In the genomic region with DNA sequence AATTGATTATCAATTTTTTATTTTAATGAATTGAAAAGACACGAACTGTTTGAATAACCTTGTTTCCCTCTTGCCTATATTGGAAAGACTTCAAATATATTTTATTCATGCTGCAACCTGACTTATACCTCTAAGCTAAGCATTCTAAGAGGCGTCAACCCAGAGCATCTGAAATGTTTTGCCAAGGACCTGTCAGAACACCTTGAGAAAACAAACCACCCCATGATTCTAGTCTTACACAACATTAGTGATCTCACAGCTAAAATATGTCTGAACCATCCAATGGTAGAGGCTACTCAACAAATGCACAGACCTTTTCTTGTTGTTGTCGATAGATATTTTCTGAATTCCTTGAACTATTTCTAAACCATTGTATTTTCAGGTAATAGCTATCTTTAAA, we compare ENCODE assay signal across 24 mouse cellular contexts. TPM values are rescaled to one million over a fixed set of nuclear protein-coding genes. Genes with fewer than 3 reads are reported as not detected.
A peak's percentile ranks its signal among the peaks of the same experiment; 100 is the strongest.
DNase-seq lines count a peak whose midpoint lies in the region; ATAC-seq and TF ChIP-seq lines count a peak whose summit lies in the region.
"Had no signal": no experiment of that assay in that cellular context is flagged by ENCODE, and none has a peak within 500 bp of the region (broad histone marks: within the 10 kb centered on the region; RNA-seq: fewer than 3 reads in every experiment).

No protein-coding gene starts in this region.

- no peak for TF ChIP-seq POLR2A in kidney, adult 2 months (IDR thresholded peaks at IDR 0.05; ENCODE audit: low read depth, low read length)
- TF ChIP-seq POLR2A in lung, adult 2 months (IDR thresholded peaks at IDR 0.05; ENCODE audit: borderline replicate concordance, extremely low read depth, low read depth, low read length): no peak

- no peak overlapping the region for H3K4me3 ChIP-seq in embryonic facial prominence, embryonic 14.5 days (ENCODE audit: low read depth, low read length)
- H3K4me3 ChIP-seq in embryonic facial prominence, embryonic 10.5 days: no peak overlapping the region
- H3K4me3 ChIP-seq in kidney, postnatal 0 days (replicated peaks; ENCODE audit: low read depth, low read length): no peak overlapping the region
- no peak overlapping the region for H3K4me3 ChIP-seq in kidney, adult 2 months (ENCODE audit: insufficient read depth, low read depth, low read length)
- no peak overlapping the region for H3K4me3 ChIP-seq in lung, adult 2 months (replicated peaks; ENCODE audit: extremely low read depth, low read depth, low read length)
- no peak overlapping the region for H3K4me3 ChIP-seq in stomach, postnatal 0 days (ENCODE audit: low read depth, low read length)
- H3K4me3 ChIP-seq: forebrain, embryonic 12.5 days; heart, embryonic 10.5 days had no signal

- no peaks in the 10 kb centered on the region for H3K9me3 ChIP-seq in embryonic facial prominence, embryonic 14.5 days (ENCODE audit: control insufficient read depth, low read length)
- no peaks in the 10 kb centered on the region for H3K9me3 ChIP-seq in embryonic facial prominence, embryonic 10.5 days
- H3K9me3 ChIP-seq in kidney, postnatal 0 days (replicated peaks; ENCODE audit: low read length): no peaks in the 10 kb centered on the region
- no peaks in the 10 kb centered on the region for H3K9me3 ChIP-seq in stomach, postnatal 0 days (ENCODE audit: control insufficient read depth, low read length)
- H3K9me3 ChIP-seq: forebrain, embryonic 12.5 days; G1E; heart, embryonic 10.5 days had no signal

- no peak overlapping the region for H3K27ac ChIP-seq in embryonic facial prominence, embryonic 14.5 days (replicated peaks; ENCODE audit: low read depth, low read length)
- no peak overlapping the region for H3K27ac ChIP-seq in embryonic facial prominence, embryonic 10.5 days (replicated peaks)
- peak overlapping the region; percentile 61; the same call in 1 of the 2 replicates for H3K27ac ChIP-seq in kidney, postnatal 0 days
- no peak overlapping the region for H3K27ac ChIP-seq in kidney, adult 2 months (ENCODE audit: insufficient read depth, low read depth, low read length)
- H3K27ac ChIP-seq in stomach, postnatal 0 days (replicated peaks): 0 out of 2 replicates have a peak overlapping the region, but pooled peaks have one; percentile 53
- H3K27ac ChIP-seq: forebrain, embryonic 12.5 days; heart, embryonic 10.5 days had no signal

- WGBS in embryonic facial prominence, embryonic 14.5 days: 81% methylated on average over 3 of the region's 3 CpGs
- WGBS in embryonic facial prominence, embryonic 10.5 days: 91% methylated on average over 3 of the region's 3 CpGs
- 86% methylated on average over 3 of the region's 3 CpGs for WGBS in kidney, postnatal 0 days
- 88% methylated on average over 3 of the region's 3 CpGs for WGBS in kidney, adult 2 months
- WGBS in lung, adult 2 months: 71% methylated on average over 3 of the region's 3 CpGs
- 57% methylated on average over 3 of the region's 3 CpGs for WGBS in stomach, postnatal 0 days

- H3K4me2 ChIP-seq in embryonic facial prominence, embryonic 14.5 days (ENCODE audit: low read depth, low read length): no peak overlapping the region
- H3K4me2 ChIP-seq in kidney, postnatal 0 days (ENCODE audit: low read length): no peak overlapping the region
- H3K4me2 ChIP-seq in stomach, postnatal 0 days (replicated peaks; ENCODE audit: low read depth): no peak overlapping the region
- H3K4me2 ChIP-seq: forebrain, embryonic 12.5 days had no signal

- no peak for TF ChIP-seq CTCF in kidney, postnatal 0 days (IDR thresholded peaks at IDR 0.05; ENCODE audit: low read depth)
- no peak for TF ChIP-seq CTCF in kidney, adult 2 months (conservative IDR thresholded peaks at IDR 0.05; ENCODE audit: insufficient read depth, insufficient read length, low read depth, low read length)
- no peak for TF ChIP-seq CTCF in lung, adult 2 months (IDR thresholded peaks at IDR 0.05; ENCODE audit: insufficient read depth, low read length)
- TF ChIP-seq CTCF in stomach, postnatal 0 days (IDR thresholded peaks at IDR 0.05; ENCODE audit: low read depth): no peak

- peak; percentile 54 for DNase-seq in embryonic facial prominence, embryonic 14.5 days (ENCODE audit: low spot score)
- DNase-seq in embryonic facial prominence, embryonic 10.5 days (ENCODE audit: low spot score): no peak
- DNase-seq in kidney, postnatal 0 days (ENCODE audit: low spot score): no peak
- no peak for DNase-seq in kidney, adult 2 months
- peak; percentile 28 for DNase-seq in lung, postnatal 36 days
- DNase-seq in lung, adult 2 months: no peak
- DNase-seq in stomach, postnatal 0 days (ENCODE audit: low spot score): no peak
- DNase-seq: adrenal gland, adult 8-10 months; adrenal gland, postnatal 36 days; B cell, adult 2 months; cerebellum, adult 2 months; cerebellum, postnatal 10 days; gastrocnemius, postnatal 10 days; heart, adult 18-20 months; heart, postnatal 10 days; heart, postnatal 4 days had no signal

- H3K27me3 ChIP-seq in embryonic facial prominence, embryonic 14.5 days (replicated peaks; ENCODE audit: control insufficient read depth, insufficient read depth, low read length): no peaks in the 10 kb centered on the region
- H3K27me3 ChIP-seq in embryonic facial prominence, embryonic 10.5 days (replicated peaks; ENCODE audit: low read depth, poor library complexity, severe bottlenecking): no peaks in the 10 kb centered on the region
- H3K27me3 ChIP-seq in kidney, postnatal 0 days (ENCODE audit: insufficient read depth, low read length): no peaks in the 10 kb centered on the region
- no peaks in the 10 kb centered on the region for H3K27me3 ChIP-seq in kidney, adult 2 months (replicated peaks; ENCODE audit: control insufficient read depth, insufficient read depth, low read length)
- no peaks in the 10 kb centered on the region for H3K27me3 ChIP-seq in stomach, postnatal 0 days (ENCODE audit: control insufficient read depth, insufficient read depth, low read length)

- H3K4me1 ChIP-seq in embryonic facial prominence, embryonic 14.5 days (ENCODE audit: control insufficient read depth, insufficient read depth, low read length): peaks cover 1% of the 10 kb centered on the region; the same call in 1 of the 2 replicates
- H3K4me1 ChIP-seq in embryonic facial prominence, embryonic 10.5 days: 0 out of 2 replicates have a peak, but pooled peaks cover 3% of the 10 kb centered on the region
- H3K4me1 ChIP-seq in kidney, postnatal 0 days (replicated peaks; ENCODE audit: insufficient read depth, low read length): no peaks in the 10 kb centered on the region
- H3K4me1 ChIP-seq in kidney, adult 2 months (ENCODE audit: control insufficient read depth, insufficient read depth, low read length): no peaks in the 10 kb centered on the region
- H3K4me1 ChIP-seq in lung, adult 2 months (ENCODE audit: control insufficient read depth, insufficient read depth, low read length): peaks cover 6% of the 10 kb centered on the region; the same call in 1 of the 2 replicates
- H3K4me1 ChIP-seq in stomach, postnatal 0 days (replicated peaks; ENCODE audit: control insufficient read depth, insufficient read depth): no peaks in the 10 kb centered on the region

- H3K36me3 ChIP-seq in embryonic facial prominence, embryonic 14.5 days (ENCODE audit: control insufficient read depth, insufficient read depth, low read length): no peaks in the 10 kb centered on the region
- no peaks in the 10 kb centered on the region for H3K36me3 ChIP-seq in embryonic facial prominence, embryonic 10.5 days (replicated peaks)
- H3K36me3 ChIP-seq in kidney, postnatal 0 days (ENCODE audit: insufficient read depth, low read length): no peaks in the 10 kb centered on the region
- H3K36me3 ChIP-seq in kidney, adult 2 months (ENCODE audit: control insufficient read depth, insufficient read depth, low read length): no peaks in the 10 kb centered on the region
- H3K36me3 ChIP-seq in stomach, postnatal 0 days (ENCODE audit: control insufficient read depth, insufficient read depth, low read length): no peaks in the 10 kb centered on the region
- H3K36me3 ChIP-seq: forebrain, embryonic 12.5 days; G1E; heart, embryonic 10.5 days had no signal

- peak; percentile 50; the same call in 1 of the 2 replicates for ATAC-seq in embryonic facial prominence, embryonic 14.5 days (ENCODE audit: low read depth)
- ATAC-seq in kidney, postnatal 0 days (replicated peaks; ENCODE audit: low FRiP score, low read depth): no peak
- peak; percentile 64; the same call in 1 of the 2 replicates for ATAC-seq in stomach, postnatal 0 days (ENCODE audit: low FRiP score, low TSS enrichment)
- ATAC-seq: CD4-positive, CD25-positive, alpha-beta regulatory T cell, adult 4 months; forebrain, embryonic 16.5 days had no signal

- TF ChIP-seq EP300 in stomach, postnatal 0 days (optimal IDR thresholded peaks at IDR 0.05): peak; percentile 24

- no peak overlapping the region for H3K9ac ChIP-seq in embryonic facial prominence, embryonic 14.5 days (ENCODE audit: low read depth, low read length)
- H3K9ac ChIP-seq in kidney, postnatal 0 days (ENCODE audit: low read depth, low read length): no peak overlapping the region
- H3K9ac ChIP-seq in stomach, postnatal 0 days (ENCODE audit: low read length): no peak overlapping the region
- H3K9ac ChIP-seq: forebrain, embryonic 12.5 days had no signal

RNA-seq across cellular contexts. Expression of a gene that starts 20.5 kb away (rescaled TPM):
- not detected in 2 replicates for polyA plus RNA-seq in embryonic facial prominence, embryonic 14.5 days (2014; fragmentation: Nextera tagmentation; extraction: Ambion mirVana)
- not detected in 2 replicates for polyA plus RNA-seq in embryonic facial prominence, embryonic 10.5 days (2016; fragmentation: Nextera tagmentation; extraction: Ambion mirVana)
- polyA plus RNA-seq in kidney, postnatal 0 days (2015; fragmentation: Nextera tagmentation; extraction: Ambion mirVana): not detected in 2 replicates
- polyA plus RNA-seq in kidney, adult 2 months (2012; rRNA removed): not detected in 2 replicates
- polyA plus RNA-seq in lung, adult 2 months (2012; rRNA removed): not detected in 2 replicates
- polyA plus RNA-seq in stomach, postnatal 0 days (2015; fragmentation: Nextera tagmentation; extraction: Ambion mirVana): 0.52 TPM in 1 of 2 replicates, not detected in the other
- polyA plus RNA-seq: CD4-positive, CD25-positive, alpha-beta regulatory T cell, adult 4 months; cerebellum, adult 2 months; embryonic facial prominence, embryonic 11.5 days; forebrain, embryonic 12.5 days; forebrain, embryonic 16.5 days; frontal cortex, adult 2 months; G1E; heart, embryonic 10.5 days; heart, embryonic 14.5 days had no signal

Comparison
In these comparisons a context has a peak if more than half of its experiments do, and no peak if none do; other contexts are left out.
1. DNase-seq: peak in embryonic facial prominence, embryonic 14.5 days (single experiment) and lung, postnatal 36 days (single experiment); none in embryonic facial prominence, embryonic 10.5 days (single experiment), kidney, postnatal 0 days (single experiment), kidney, adult 2 months (single experiment), lung, adult 2 months (single experiment) and stomach, postnatal 0 days (single experiment).
2. H3K27ac ChIP-seq: peak in kidney, postnatal 0 days (single experiment) and stomach, postnatal 0 days (single experiment); none in embryonic facial prominence, embryonic 14.5 days (single experiment), embryonic facial prominence, embryonic 10.5 days (single experiment) and kidney, adult 2 months (single experiment).